Mouse (Mus musculus): ENCODE measurements around the gene Pde6d.

The Pde6d gene

GRCm38 (mm10) chr1:86503906-86504696 lies 78.3 kb downstream of the Pde6d start:
- peak; percentile 88 to 92 for DNase-seq (ENCODE audit: low spot score in 2 of 2)

GRCm38 (mm10) chr1:86503165-86503747 lies 79.2 kb downstream of the Pde6d start:
- DNase-seq (ENCODE audit: low spot score in 2 of 2): peak; percentile 63 to 80

- DNase-seq (ENCODE audit: low spot score in 2 of 2): peak in 1 of 2 experiments; percentile 67
Measured at GRCm38 (mm10) chr1:86502221-86503048, 80.0 kb downstream of the Pde6d start.

- peak; percentile 96 to 99 for DNase-seq (ENCODE audit: low spot score in 2 of 2)
Measured at GRCm38 (mm10) chr1:86501559-86501958, 80.9 kb downstream of the Pde6d start.

GRCm38 (mm10) chr1:86501114-86501532 lies 81.3 kb downstream of the Pde6d start:
- peak; percentile 80 to 93 for DNase-seq (ENCODE audit: low spot score in 2 of 2)

GRCm38 (mm10) chr1:86500681-86501080 lies 81.7 kb downstream of the Pde6d start:
- no peak for DNase-seq (ENCODE audit: low spot score in 2 of 2)

- DNase-seq (ENCODE audit: low spot score in 2 of 2): peak; percentile 81 to 90
Measured at GRCm38 (mm10) chr1:86499903-86500302, 82.5 kb downstream of the Pde6d start.

GRCm38 (mm10) chr1:86498611-86499010 lies 83.8 kb downstream of the Pde6d start:
- DNase-seq (ENCODE audit: low spot score in 2 of 2): peak in 1 of 2 experiments; percentile 71

- DNase-seq (ENCODE audit: low spot score in 2 of 2): peak in 1 of 2 experiments; percentile 69
Measured at GRCm38 (mm10) chr1:86497986-86498385, 84.4 kb downstream of the Pde6d start.

GRCm38 (mm10) chr1:86497361-86497760 lies 85.1 kb downstream of the Pde6d start:
- DNase-seq (ENCODE audit: low spot score in 2 of 2): peak in 1 of 2 experiments; percentile 63

GRCm38 (mm10) chr1:86496340-86496739 lies 86.1 kb downstream of the Pde6d start:
- no peak for DNase-seq (ENCODE audit: low spot score in 2 of 2)

GRCm38 (mm10) chr1:86493783-86494182 lies 88.6 kb downstream of the Pde6d start:
- no peak for DNase-seq (ENCODE audit: low spot score in 2 of 2)

Measured in spleen, postnatal 4 days (tissue).